Mouse (Mus musculus): Measurements from ENCODE around the gene Olfr574. TPM values are rescaled to one million over a fixed set of nuclear protein-coding genes. Genes with fewer than 3 reads are reported as not detected.

The Olfr574 gene
- polyA plus RNA-seq, 1 experiment from 2014 or later, result not detected

- DNase-seq (ENCODE audit: low spot score) (no peak), ATAC-seq (ENCODE audit: low FRiP score) (no peak)
- no peak overlapping the region for H3K4me2 ChIP-seq (replicated peaks; ENCODE audit: low read depth, low read length)
- no peak overlapping the region for H3K27ac ChIP-seq (ENCODE audit: low read depth, low read length)
- WGBS, result 64% methylated on average over 1 of the region's 1 CpGs
- no peaks in the 10 kb centered on the region for H3K36me3 ChIP-seq (ENCODE audit: control insufficient read depth, insufficient read depth, low read length)
- no peak overlapping the region for H3K4me3 ChIP-seq (ENCODE audit: low read depth, low read length)
- H3K9me3 ChIP-seq (ENCODE audit: control insufficient read depth, low read length), result no peaks in the 10 kb centered on the region
- H3K4me1 ChIP-seq (replicated peaks; ENCODE audit: control insufficient read depth, insufficient read depth, low read length), result no peaks in the 10 kb centered on the region
- H3K9ac ChIP-seq (ENCODE audit: low read depth, low read length), result no peak overlapping the region
- no peaks in the 10 kb centered on the region for H3K27me3 ChIP-seq (ENCODE audit: control insufficient read depth, insufficient read depth, low read length)
Observed at GRCm38 (mm10) chr7:102950732-102951131, 2.5 kb downstream of the Olfr574 start.

GRCm38 (mm10) chr7:102958137-102958536 lies 9.9 kb downstream of the Olfr574 start:
- ATAC-seq (ENCODE audit: low FRiP score) (no peak), DNase-seq (ENCODE audit: low spot score) (no peak)
- no peak overlapping the region for H3K4me2 ChIP-seq (replicated peaks; ENCODE audit: low read depth, low read length)
- no peak overlapping the region for H3K4me3 ChIP-seq (ENCODE audit: low read depth, low read length)
- H3K9ac ChIP-seq (ENCODE audit: low read depth, low read length), result no peak overlapping the region
- no peaks in the 10 kb centered on the region for H3K4me1 ChIP-seq (replicated peaks; ENCODE audit: control insufficient read depth, insufficient read depth, low read length)
- no peaks in the 10 kb centered on the region for H3K27me3 ChIP-seq (ENCODE audit: control insufficient read depth, insufficient read depth, low read length)
- no peak overlapping the region for H3K27ac ChIP-seq (ENCODE audit: low read depth, low read length)
- H3K36me3 ChIP-seq (ENCODE audit: control insufficient read depth, insufficient read depth, low read length), result no peaks in the 10 kb centered on the region
- 88% methylated on average over 3 of the region's 3 CpGs for WGBS
- H3K9me3 ChIP-seq (ENCODE audit: control insufficient read depth, low read length), result no peaks in the 10 kb centered on the region

- Histone ChIP-seq H3K4me3 (ENCODE audit: low read depth, low read length) (no peak within 1 kb of the TSS), H3K9me3 (ENCODE audit: control insufficient read depth, low read length) (no peaks in the 10 kb centered on the region), H3K27me3 (ENCODE audit: control insufficient read depth, insufficient read depth, low read length) (no peaks in the 10 kb centered on the region), H3K4me2 (replicated peaks; ENCODE audit: low read depth, low read length) (no peak within 1 kb of the TSS), H3K36me3 (ENCODE audit: control insufficient read depth, insufficient read depth, low read length) (no peaks in the 10 kb centered on the region), H3K4me1 (replicated peaks; ENCODE audit: control insufficient read depth, insufficient read depth, low read length) (no peaks in the 10 kb centered on the region), H3K9ac (ENCODE audit: low read depth, low read length) (no peak within 1 kb of the TSS), H3K27ac (ENCODE audit: low read depth, low read length) (no peak within 1 kb of the TSS)
- 62% methylated on average over 1 of the region's 1 CpGs for WGBS
- DNase-seq (ENCODE audit: low spot score) (no peak), ATAC-seq (ENCODE audit: low FRiP score) (no peak)
Observed at GRCm38 (mm10) chr7:102958593-102958992, 10.3 kb downstream of the Olfr574 start, which contains the start of gene Olfr575. Gene Olfr575 (minus strand): TSS chr7:102958775.

- Histone ChIP-seq H3K9me3 (ENCODE audit: control insufficient read depth, low read length) (no peaks in the 10 kb centered on the region), H3K4me1 (replicated peaks; ENCODE audit: control insufficient read depth, insufficient read depth, low read length) (no peaks in the 10 kb centered on the region), H3K4me2 (replicated peaks; ENCODE audit: low read depth, low read length) (no peak within 1 kb of the TSS), H3K9ac (ENCODE audit: low read depth, low read length) (no peak within 1 kb of the TSS), H3K4me3 (ENCODE audit: low read depth, low read length) (no peak within 1 kb of the TSS), H3K36me3 (ENCODE audit: control insufficient read depth, insufficient read depth, low read length) (no peaks in the 10 kb centered on the region), H3K27me3 (ENCODE audit: control insufficient read depth, insufficient read depth, low read length) (no peaks in the 10 kb centered on the region), H3K27ac (ENCODE audit: low read depth, low read length) (no peak within 1 kb of the TSS)
- ATAC-seq (ENCODE audit: low FRiP score) (no peak), DNase-seq (ENCODE audit: low spot score) (no peak)
- WGBS, result 65% methylated on average over 2 of the region's 2 CpGs
Observed at GRCm38 (mm10) chr7:102962360-102962759, 14.1 kb downstream of the Olfr574 start, which contains the start of gene Olfr576. Gene Olfr576 (plus strand): TSS chr7:102962660.

GRCm38 (mm10) chr7:102974399-102974798 lies 26.1 kb downstream of the Olfr574 start:
- H3K9ac ChIP-seq (ENCODE audit: low read depth, low read length), result no peak overlapping the region
- WGBS, result 44% methylated on average over 1 of the region's 1 CpGs
- no peak for ATAC-seq (ENCODE audit: low FRiP score)

GRCm38 (mm10) chr7:102975843-102976242 lies 27.6 kb downstream of the Olfr574 start, which contains the start of gene Olfr577:
Gene Olfr577 (minus strand): TSS chr7:102975943.
- Histone ChIP-seq H3K4me2 (replicated peaks; ENCODE audit: low read depth, low read length) (no peak within 1 kb of the TSS), H3K9ac (ENCODE audit: low read depth, low read length) (no peak within 1 kb of the TSS), H3K4me1 (replicated peaks; ENCODE audit: control insufficient read depth, insufficient read depth, low read length) (no peaks in the 10 kb centered on the region), H3K4me3 (ENCODE audit: low read depth, low read length) (no peak within 1 kb of the TSS), H3K36me3 (ENCODE audit: control insufficient read depth, insufficient read depth, low read length) (no peaks in the 10 kb centered on the region), H3K27ac (ENCODE audit: low read depth, low read length) (no peak within 1 kb of the TSS), H3K27me3 (ENCODE audit: control insufficient read depth, insufficient read depth, low read length) (no peaks in the 10 kb centered on the region), H3K9me3 (ENCODE audit: control insufficient read depth, low read length) (no peaks in the 10 kb centered on the region)
- 87% methylated on average over 2 of the region's 2 CpGs for WGBS
- DNase-seq (ENCODE audit: low spot score) (no peak), ATAC-seq (ENCODE audit: low FRiP score) (no peak)

More at GRCm38 (mm10) chr7:102974399-102974798, 26.1 kb downstream of the Olfr574 start:
- no peak overlapping the region for H3K4me2 ChIP-seq (replicated peaks; ENCODE audit: low read depth, low read length)
- no peak overlapping the region for H3K4me3 ChIP-seq (ENCODE audit: low read depth, low read length)
- DNase-seq (ENCODE audit: low spot score), result no peak
- H3K4me1 ChIP-seq (replicated peaks; ENCODE audit: control insufficient read depth, insufficient read depth, low read length), result no peaks in the 10 kb centered on the region
- H3K9me3 ChIP-seq (ENCODE audit: control insufficient read depth, low read length), result no peaks in the 10 kb centered on the region
- no peaks in the 10 kb centered on the region for H3K36me3 ChIP-seq (ENCODE audit: control insufficient read depth, insufficient read depth, low read length)
- H3K27me3 ChIP-seq (ENCODE audit: control insufficient read depth, insufficient read depth, low read length), result no peaks in the 10 kb centered on the region
- no peak overlapping the region for H3K27ac ChIP-seq (ENCODE audit: low read depth, low read length)

GRCm38 (mm10) chr7:102989224-102989623 lies 41.0 kb downstream of the Olfr574 start, which contains the start of gene Olfr578:
Gene Olfr578 (minus strand): TSS chr7:102989324.
- Histone ChIP-seq H3K27ac (ENCODE audit: low read depth, low read length) (no peak within 1 kb of the TSS), H3K4me1 (replicated peaks; ENCODE audit: control insufficient read depth, insufficient read depth, low read length) (no peaks in the 10 kb centered on the region), H3K27me3 (ENCODE audit: control insufficient read depth, insufficient read depth, low read length) (no peaks in the 10 kb centered on the region), H3K9me3 (ENCODE audit: control insufficient read depth, low read length) (no peaks in the 10 kb centered on the region), H3K36me3 (ENCODE audit: control insufficient read depth, insufficient read depth, low read length) (no peaks in the 10 kb centered on the region), H3K9ac (ENCODE audit: low read depth, low read length) (no peak within 1 kb of the TSS), H3K4me3 (ENCODE audit: low read depth, low read length) (no peak within 1 kb of the TSS), H3K4me2 (replicated peaks; ENCODE audit: low read depth, low read length) (no peak within 1 kb of the TSS)
- no peak for DNase-seq (ENCODE audit: low spot score)
- WGBS, result 74% methylated on average over 3 of the region's 3 CpGs
- no peak for ATAC-seq (ENCODE audit: low FRiP score)

Other genes starting within 250 kb of the Olfr574 start
- 0.15 TPM in 1 of 2 replicates, not detected in the other for gene Olfr558, start 246.3 kb upstream of the Olfr574 start, polyA plus RNA-seq (2014; fragmentation: Nextera tagmentation; extraction: Ambion mirVana)
- gene Olfr33, start 229.4 kb upstream of the Olfr574 start, polyA plus RNA-seq (2014; fragmentation: Nextera tagmentation; extraction: Ambion mirVana), result not detected in 2 replicates
- gene Olfr559, start 221.0 kb upstream of the Olfr574 start, polyA plus RNA-seq (2014; fragmentation: Nextera tagmentation; extraction: Ambion mirVana), result not detected in 2 replicates
- gene Olfr560, start 189.1 kb upstream of the Olfr574 start, polyA plus RNA-seq (2014; fragmentation: Nextera tagmentation; extraction: Ambion mirVana), result not detected in 2 replicates
- 0.14 TPM in 1 of 2 replicates, not detected in the other for gene Olfr78, start 189.0 kb upstream of the Olfr574 start, polyA plus RNA-seq (2014; fragmentation: Nextera tagmentation; extraction: Ambion mirVana)
- not detected in 2 replicates for gene Olfr561, start 177.2 kb upstream of the Olfr574 start, polyA plus RNA-seq (2014; fragmentation: Nextera tagmentation; extraction: Ambion mirVana)
- gene Olfr564, start 145.0 kb upstream of the Olfr574 start, polyA plus RNA-seq (2014; fragmentation: Nextera tagmentation; extraction: Ambion mirVana), result not detected in 2 replicates
- gene Olfr566, start 89.7 kb upstream of the Olfr574 start, polyA plus RNA-seq (2014; fragmentation: Nextera tagmentation; extraction: Ambion mirVana), result not detected in 2 replicates
- gene Olfr568, start 71.3 kb upstream of the Olfr574 start, polyA plus RNA-seq (2014; fragmentation: Nextera tagmentation; extraction: Ambion mirVana), result not detected in 2 replicates
- gene Olfr569, start 57.6 kb upstream of the Olfr574 start, polyA plus RNA-seq (2014; fragmentation: Nextera tagmentation; extraction: Ambion mirVana), result not detected in 2 replicates
- gene Olfr570, start 53.9 kb upstream of the Olfr574 start, polyA plus RNA-seq (2014; fragmentation: Nextera tagmentation; extraction: Ambion mirVana), result not detected in 2 replicates
- gene Olfr571, start 30.9 kb upstream of the Olfr574 start, polyA plus RNA-seq (2014; fragmentation: Nextera tagmentation; extraction: Ambion mirVana), result not detected in 2 replicates
- gene Olfr572, start 24.1 kb upstream of the Olfr574 start, polyA plus RNA-seq (2014; fragmentation: Nextera tagmentation; extraction: Ambion mirVana), result not detected in 2 replicates
- not detected in 2 replicates for gene Olfr573-ps1, start 5.9 kb upstream of the Olfr574 start, polyA plus RNA-seq (2014; fragmentation: Nextera tagmentation; extraction: Ambion mirVana)
- gene Olfr575, start 10.3 kb downstream of the Olfr574 start, polyA plus RNA-seq (2014; fragmentation: Nextera tagmentation; extraction: Ambion mirVana), result not detected in 2 replicates
- not detected in 2 replicates for gene Olfr576, start 14.2 kb downstream of the Olfr574 start, polyA plus RNA-seq (2014; fragmentation: Nextera tagmentation; extraction: Ambion mirVana)
- gene Olfr577, start 27.5 kb downstream of the Olfr574 start, polyA plus RNA-seq (2014; fragmentation: Nextera tagmentation; extraction: Ambion mirVana), result not detected in 2 replicates
- gene Olfr578, start 40.9 kb downstream of the Olfr574 start, polyA plus RNA-seq (2014; fragmentation: Nextera tagmentation; extraction: Ambion mirVana), result not detected in 2 replicates
- not detected in 2 replicates for gene Olfr582, start 89.6 kb downstream of the Olfr574 start, polyA plus RNA-seq (2014; fragmentation: Nextera tagmentation; extraction: Ambion mirVana)
- not detected in 2 replicates for gene Olfr583, start 102.8 kb downstream of the Olfr574 start, polyA plus RNA-seq (2014; fragmentation: Nextera tagmentation; extraction: Ambion mirVana)
- not detected in 2 replicates for gene Olfr584, start 133.4 kb downstream of the Olfr574 start, polyA plus RNA-seq (2014; fragmentation: Nextera tagmentation; extraction: Ambion mirVana)
- gene Olfr585, start 149.3 kb downstream of the Olfr574 start, polyA plus RNA-seq (2014; fragmentation: Nextera tagmentation; extraction: Ambion mirVana), result not detected in 2 replicates
- not detected in 2 replicates for gene Olfr586, start 177.2 kb downstream of the Olfr574 start, polyA plus RNA-seq (2014; fragmentation: Nextera tagmentation; extraction: Ambion mirVana)
- not detected in 2 replicates for gene Olfr588-ps1, start 192.4 kb downstream of the Olfr574 start, polyA plus RNA-seq (2014; fragmentation: Nextera tagmentation; extraction: Ambion mirVana)
- not detected in 2 replicates for gene Olfr589, start 207.9 kb downstream of the Olfr574 start, polyA plus RNA-seq (2014; fragmentation: Nextera tagmentation; extraction: Ambion mirVana)
- not detected in 2 replicates for gene Olfr591, start 229.9 kb downstream of the Olfr574 start, polyA plus RNA-seq (2014; fragmentation: Nextera tagmentation; extraction: Ambion mirVana)
- gene Olfr592, start 236.3 kb downstream of the Olfr574 start, polyA plus RNA-seq (2014; fragmentation: Nextera tagmentation; extraction: Ambion mirVana), result not detected in 2 replicates

All from hindbrain, embryonic 11.5 days (tissue).